Comparison of ENCODE assay signal across 15 mouse cellular contexts in the genomic region with DNA sequence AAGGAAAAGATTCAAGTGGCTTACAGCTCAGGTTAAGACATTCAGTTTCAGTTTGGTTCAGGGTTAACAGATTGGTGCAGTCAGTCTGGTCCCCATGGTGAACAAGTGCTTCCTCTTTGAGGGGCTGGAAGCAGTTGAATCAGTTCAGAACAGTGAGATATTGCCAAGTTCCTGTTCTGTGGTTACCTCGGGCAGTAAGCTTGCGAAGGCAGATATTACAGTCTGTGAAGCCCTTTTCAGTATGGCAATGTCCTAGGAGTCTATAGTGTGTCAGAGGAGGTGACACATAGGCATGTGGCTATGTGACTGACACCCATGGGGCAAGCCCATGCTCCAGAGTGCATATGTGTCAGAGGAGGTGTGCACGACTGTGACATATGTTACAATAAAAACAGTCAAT. TPM values are rescaled to one million over a fixed set of nuclear protein-coding genes. Genes with fewer than 3 reads are reported as not detected.
DNase-seq lines count a peak whose midpoint lies in the region; ATAC-seq and TF ChIP-seq lines count a peak whose summit lies in the region.
"Had no signal": no experiment of that assay in that cellular context is flagged by ENCODE, and none has a peak within 500 bp of the region (broad histone marks: within the 10 kb centered on the region; RNA-seq: fewer than 3 reads in every experiment).

No protein-coding gene starts in this region.

- 91% methylated on average over 3 of the region's 3 CpGs for WGBS in hindbrain, embryonic 11.5 days

- H3K9me3 ChIP-seq in G1E (replicated peaks), result no peaks in the 10 kb centered on the region
- H3K9me3 ChIP-seq in hindbrain, embryonic 11.5 days (ENCODE audit: control insufficient read depth, low read length), result no peaks in the 10 kb centered on the region
- H3K9me3 ChIP-seq: hindbrain, embryonic 12.5 days; kidney, embryonic 15.5 days; lung, embryonic 15.5 days had no signal

- H3K27me3 ChIP-seq in G1E (ENCODE audit: insufficient read depth, low read length), result no peaks in the 10 kb centered on the region
- no peaks in the 10 kb centered on the region for H3K27me3 ChIP-seq in hindbrain, embryonic 11.5 days (ENCODE audit: control insufficient read depth, insufficient read depth, low read length)
- H3K27me3 ChIP-seq: hindbrain, embryonic 12.5 days; kidney, embryonic 15.5 days; lung, embryonic 15.5 days had no signal

- peaks cover 90% of the 10 kb centered on the region for H3K36me3 ChIP-seq in G1E (replicated peaks)
- peaks cover 6% of the 10 kb centered on the region; the same call in 1 of the 2 replicates for H3K36me3 ChIP-seq in hindbrain, embryonic 11.5 days (ENCODE audit: control insufficient read depth, insufficient read depth, low read length)

- ATAC-seq in G1E (ENCODE audit: extremely low read depth, insufficient number of reproducible peaks, low FRiP score, poor library complexity, severe bottlenecking), result peak; percentile 63
- ATAC-seq in granulocyte monocyte progenitor cell, adult 5-6 weeks (replicated peaks; ENCODE audit: poor library complexity, severe bottlenecking), result peak; percentile 96
- no peak for ATAC-seq in hindbrain, embryonic 11.5 days (ENCODE audit: low FRiP score)
- ATAC-seq: forebrain, postnatal 0 days; midbrain, embryonic 16.5 days had no signal

- no peak overlapping the region for H3K27ac ChIP-seq in hindbrain, embryonic 11.5 days (ENCODE audit: low read depth, low read length)
- H3K27ac ChIP-seq: hindbrain, embryonic 12.5 days; kidney, embryonic 15.5 days; lung, embryonic 15.5 days had no signal

- no peak overlapping the region for H3K9ac ChIP-seq in hindbrain, embryonic 11.5 days (ENCODE audit: low read depth, low read length)
- H3K9ac ChIP-seq: forebrain, postnatal 0 days; hindbrain, embryonic 12.5 days; kidney, embryonic 15.5 days; lung, embryonic 15.5 days had no signal

- H3K4me1 ChIP-seq in G1E (ENCODE audit: insufficient read depth, low read depth, low read length), result peaks cover 11% of the 10 kb centered on the region
- H3K4me1 ChIP-seq in hindbrain, embryonic 11.5 days (replicated peaks; ENCODE audit: control insufficient read depth, insufficient read depth, low read length), result no peaks in the 10 kb centered on the region
- H3K4me1 ChIP-seq: hindbrain, embryonic 12.5 days; kidney, embryonic 15.5 days; lung, embryonic 15.5 days had no signal

- no peak overlapping the region for H3K4me3 ChIP-seq in G1E (ENCODE audit: low read depth, low read length)
- no peak overlapping the region for H3K4me3 ChIP-seq in hindbrain, embryonic 11.5 days (ENCODE audit: low read depth, low read length)
- H3K4me3 ChIP-seq: erythroblast, embryonic 14.5 days; hindbrain, embryonic 12.5 days; kidney, embryonic 15.5 days; lung, embryonic 15.5 days had no signal

- DNase-seq in layer of hippocampus, adult 9-11 months, result peak; percentile 48
- DNase-seq in layer of hippocampus, adult 11-12 months (ENCODE audit: low spot score), result no peak
- DNase-seq in G1E (ENCODE audit: low spot score), result peak; percentile 24
- peak; percentile 29 to 45 for DNase-seq in natural killer cell, adult 2 months (ENCODE audit: low spot score in 2 of 2)
- no peak for DNase-seq in thymus, postnatal 4 days
- no peak for DNase-seq in hindbrain, embryonic 11.5 days (ENCODE audit: low spot score)
- DNase-seq: cerebellum, adult 18-20 months; forebrain, postnatal 0 days; right cerebral cortex, postnatal 14 days had no signal

- no peak for TF ChIP-seq CTCF in G1E (IDR thresholded peaks at IDR 0.05; ENCODE audit: low read depth, low read length)

- no peak overlapping the region for H3K4me2 ChIP-seq in hindbrain, embryonic 11.5 days (replicated peaks; ENCODE audit: low read depth, low read length)
- H3K4me2 ChIP-seq: hindbrain, embryonic 12.5 days; kidney, embryonic 15.5 days; lung, embryonic 15.5 days had no signal

RNA-seq across cellular contexts. Expression of a gene that starts 20.2 kb away (rescaled TPM):
- total RNA-seq in G1E (2014; fragmentation: Nextera tagmentation), result 11.6 and 11.7 TPM in 2 replicates
- total RNA-seq in G1E (2017), result 12.3 and 13.9 TPM in 2 replicates
- polyA plus RNA-seq in G1E (2012), result 30.4 and 38.8 TPM in 2 replicates
- 3.6 and 8.3 TPM in 2 replicates for total RNA-seq in granulocyte monocyte progenitor cell, adult 5-6 weeks (2014; fragmentation: Nextera tagmentation)
- 4.5 and 5.7 TPM in 2 replicates for total RNA-seq in granulocyte monocyte progenitor cell, adult 5-6 weeks (2017)
- polyA plus RNA-seq in hindbrain, embryonic 11.5 days (2014; fragmentation: Nextera tagmentation; extraction: Ambion mirVana), result 5.9 and 6.0 TPM in 2 replicates

RNA-seq across cellular contexts. Expression of a gene that starts 20.6 kb away (rescaled TPM):
- total RNA-seq in G1E (2014; fragmentation: Nextera tagmentation) (3.7 and 5.2 TPM in 2 replicates), G1E (2017) (0.93 and 1.2 TPM in 2 replicates)
- polyA plus RNA-seq in G1E (2012), result 0.24 and 0.36 TPM in 2 replicates
- not detected in 2 replicates for total RNA-seq in granulocyte monocyte progenitor cell, adult 5-6 weeks (2014; fragmentation: Nextera tagmentation)
- not detected in 2 replicates for total RNA-seq in granulocyte monocyte progenitor cell, adult 5-6 weeks (2017)
- polyA plus RNA-seq in hindbrain, embryonic 11.5 days (2014; fragmentation: Nextera tagmentation; extraction: Ambion mirVana), result 0.63 and 1.9 TPM in 2 replicates
- polyA plus RNA-seq: erythroblast, embryonic 14.5 days had no signal

RNA-seq across cellular contexts. Expression of a gene that starts 32.7 kb away (rescaled TPM):
- 21.1 and 25.4 TPM in 2 replicates for total RNA-seq in G1E (2014; fragmentation: Nextera tagmentation)
- 3.5 and 5.3 TPM in 2 replicates for total RNA-seq in G1E (2017)
- 14.7 and 21.2 TPM in 2 replicates for polyA plus RNA-seq in G1E (2012)
- 18.7 and 25.2 TPM in 2 replicates for total RNA-seq in granulocyte monocyte progenitor cell, adult 5-6 weeks (2014; fragmentation: Nextera tagmentation)
- total RNA-seq in granulocyte monocyte progenitor cell, adult 5-6 weeks (2017), result 1.5 and 3.0 TPM in 2 replicates
- 8.2 and 9.2 TPM in 2 replicates for polyA plus RNA-seq in hindbrain, embryonic 11.5 days (2014; fragmentation: Nextera tagmentation; extraction: Ambion mirVana)

RNA-seq across cellular contexts. Expression of a gene that starts 43.4 kb away (rescaled TPM):
- total RNA-seq in G1E (2014; fragmentation: Nextera tagmentation), result 12.8 TPM in 2 replicates
- 5.4 and 5.6 TPM in 2 replicates for total RNA-seq in G1E (2017)
- 2.6 and 2.8 TPM in 2 replicates for polyA plus RNA-seq in G1E (2012)
- 0.45 and 2.1 TPM in 2 replicates for total RNA-seq in granulocyte monocyte progenitor cell, adult 5-6 weeks (2014; fragmentation: Nextera tagmentation)
- total RNA-seq in granulocyte monocyte progenitor cell, adult 5-6 weeks (2017), result 0.26 and 1.0 TPM in 2 replicates
- 9.0 and 11.1 TPM in 2 replicates for polyA plus RNA-seq in hindbrain, embryonic 11.5 days (2014; fragmentation: Nextera tagmentation; extraction: Ambion mirVana)

RNA-seq across cellular contexts. Expression of a gene that starts 51.4 kb away (rescaled TPM):
- total RNA-seq in G1E (2014; fragmentation: Nextera tagmentation) (64.2 and 66.9 TPM in 2 replicates), G1E (2017) (64.6 and 81.5 TPM in 2 replicates)
- 152 and 196 TPM in 2 replicates for polyA plus RNA-seq in G1E (2012)
- total RNA-seq in granulocyte monocyte progenitor cell, adult 5-6 weeks (2014; fragmentation: Nextera tagmentation), result 91.0 and 130 TPM in 2 replicates
- 46.8 and 49.8 TPM in 2 replicates for total RNA-seq in granulocyte monocyte progenitor cell, adult 5-6 weeks (2017)
- 151 and 176 TPM in 2 replicates for polyA plus RNA-seq in hindbrain, embryonic 11.5 days (2014; fragmentation: Nextera tagmentation; extraction: Ambion mirVana)

Comparison
In these comparisons a context has a peak if more than half of its experiments do, and no peak if none do; other contexts are left out.
1. DNase-seq: peak in layer of hippocampus, adult 9-11 months (single experiment), G1E (single experiment) and natural killer cell, adult 2 months (2 of 2); none in layer of hippocampus, adult 11-12 months (single experiment), thymus, postnatal 4 days (single experiment) and hindbrain, embryonic 11.5 days (single experiment).